Mouse (Mus musculus): ENCODE measurements around the gene Slc35d2. TPM values are rescaled to one million over a fixed set of nuclear protein-coding genes. Genes with fewer than 3 reads are reported as not detected.
"Not testable (repeated sequence)": the region's sequence is repeated elsewhere in the genome, so short reads cannot be mapped to it uniquely, and the experiment has no call there.

Slc35d2 gene
- polyA plus RNA-seq, 1 experiment from 2014 or later, result 9.0 TPM

GRCm38 (mm10) chr13:64052281-64052680 is 76.9 kb downstream of the Slc35d2 start:
- H3K4me2 ChIP-seq (ENCODE audit: low read depth, low read length); ATAC-seq (ENCODE audit: low read depth); H3K4me1 ChIP-seq (ENCODE audit: control insufficient read depth, low read depth, low read length); H3K4me3 ChIP-seq (ENCODE audit: low read depth, low read length); H3K27me3 ChIP-seq (ENCODE audit: control insufficient read depth, insufficient read depth, low read depth, low read length); H3K9ac ChIP-seq (ENCODE audit: low read depth, low read length); H3K36me3 ChIP-seq (ENCODE audit: control insufficient read depth, insufficient read depth); H3K27ac ChIP-seq (ENCODE audit: low read length); H3K9me3 ChIP-seq (replicated peaks; ENCODE audit: control insufficient read depth, low read length): not testable (repeated sequence)
- WGBS (ENCODE audit: insufficient replicate concordance), result 47% methylated on average over 2 of the region's 2 CpGs

GRCm38 (mm10) chr13:64050895-64051294 is 78.3 kb downstream of the Slc35d2 start:
- no peaks in the 10 kb centered on the region for H3K9me3 ChIP-seq (replicated peaks; ENCODE audit: control insufficient read depth, low read length)
- H3K27me3 ChIP-seq (ENCODE audit: control insufficient read depth, insufficient read depth, low read depth, low read length), result no peaks in the 10 kb centered on the region
- no peak overlapping the region for H3K4me3 ChIP-seq (ENCODE audit: low read depth, low read length)
- peaks cover 2% of the 10 kb centered on the region; the same call in 1 of the 2 replicates for H3K4me1 ChIP-seq (ENCODE audit: control insufficient read depth, low read depth, low read length)
- H3K4me2 ChIP-seq (ENCODE audit: low read depth, low read length), result no peak overlapping the region
- no peaks in the 10 kb centered on the region for H3K36me3 ChIP-seq (ENCODE audit: control insufficient read depth, insufficient read depth)
- 50% methylated on average over 4 of the region's 4 CpGs for WGBS (ENCODE audit: insufficient replicate concordance)
- no peak overlapping the region for H3K9ac ChIP-seq (ENCODE audit: low read depth, low read length)
- ATAC-seq (ENCODE audit: low read depth), result no peak
- H3K27ac ChIP-seq (ENCODE audit: low read length), result no peak overlapping the region

GRCm38 (mm10) chr13:64049535-64049934 is 79.6 kb downstream of the Slc35d2 start:
- no peak overlapping the region for H3K27ac ChIP-seq (ENCODE audit: low read length)
- H3K27me3 ChIP-seq (ENCODE audit: control insufficient read depth, insufficient read depth, low read depth, low read length), result no peaks in the 10 kb centered on the region
- no peak overlapping the region for H3K4me2 ChIP-seq (ENCODE audit: low read depth, low read length)
- no peak overlapping the region for H3K9ac ChIP-seq (ENCODE audit: low read depth, low read length)
- no peak overlapping the region for H3K4me3 ChIP-seq (ENCODE audit: low read depth, low read length)
- H3K36me3 ChIP-seq (ENCODE audit: control insufficient read depth, insufficient read depth), result no peaks in the 10 kb centered on the region
- H3K9me3 ChIP-seq (replicated peaks; ENCODE audit: control insufficient read depth, low read length), result no peaks in the 10 kb centered on the region
- ATAC-seq (ENCODE audit: low read depth), result no peak
- peaks cover 2% of the 10 kb centered on the region; the same call in 1 of the 2 replicates for H3K4me1 ChIP-seq (ENCODE audit: control insufficient read depth, low read depth, low read length)

- Histone ChIP-seq H3K27me3 (ENCODE audit: control insufficient read depth, insufficient read depth, low read depth, low read length) (no peaks in the 10 kb centered on the region), H3K4me2 (ENCODE audit: low read depth, low read length) (no peak overlapping the region), H3K9ac (ENCODE audit: low read depth, low read length) (no peak overlapping the region), H3K9me3 (replicated peaks; ENCODE audit: control insufficient read depth, low read length) (no peaks in the 10 kb centered on the region), H3K4me1 (ENCODE audit: control insufficient read depth, low read depth, low read length) (peaks cover 2% of the 10 kb centered on the region; the same call in 1 of the 2 replicates), H3K4me3 (ENCODE audit: low read depth, low read length) (no peak overlapping the region), H3K27ac (ENCODE audit: low read length) (no peak overlapping the region), H3K36me3 (ENCODE audit: control insufficient read depth, insufficient read depth) (no peaks in the 10 kb centered on the region)
- 57% methylated on average over 2 of the region's 2 CpGs for WGBS (ENCODE audit: insufficient replicate concordance)
- ATAC-seq (ENCODE audit: low read depth), result no peak
These were observed 80.7 kb downstream of the Slc35d2 start for GRCm38 (mm10) chr13:64048467-64048866.

Other genes with a start within 250 kb of the Slc35d2 start
- gene Hsd17b3, start 40.1 kb downstream of the Slc35d2 start, polyA plus RNA-seq (2015; fragmentation: Nextera tagmentation; extraction: Ambion mirVana), result not detected in 2 replicates
- 18.1 and 18.6 TPM in 2 replicates for gene Zfp367, start 23.8 kb upstream of the Slc35d2 start, polyA plus RNA-seq (2015; fragmentation: Nextera tagmentation; extraction: Ambion mirVana)
- 8.4 and 10.3 TPM in 2 replicates for gene Habp4, start 32.5 kb upstream of the Slc35d2 start, polyA plus RNA-seq (2015; fragmentation: Nextera tagmentation; extraction: Ambion mirVana)
- gene Cdc14b, start 145.9 kb upstream of the Slc35d2 start, polyA plus RNA-seq (2015; fragmentation: Nextera tagmentation; extraction: Ambion mirVana), result 8.2 and 9.4 TPM in 2 replicates
- gene Aaed1, start 183.3 kb upstream of the Slc35d2 start, polyA plus RNA-seq (2015; fragmentation: Nextera tagmentation; extraction: Ambion mirVana), result 21.8 and 22.8 TPM in 2 replicates
- 242 and 244 TPM in 2 replicates for gene Ctsl, start 241.5 kb upstream of the Slc35d2 start, polyA plus RNA-seq (2015; fragmentation: Nextera tagmentation; extraction: Ambion mirVana)